Mouse (Mus musculus): ENCODE measurements around the gene Has3.
"Not testable (repeated sequence)": the region's sequence is repeated elsewhere in the genome, so short reads cannot be mapped to it uniquely, and the experiment has no call there.

Gene Has3

GRCm38 (mm10) chr8:106870051-106870450 lies at the start of gene Has3:
Has3 (plus strand) TSS chr8:106870242.
- no peak for DNase-seq (ENCODE audit: low read depth, low spot score)

- no peak for DNase-seq (ENCODE audit: low read depth, low spot score)
Observed at GRCm38 (mm10) chr8:106820553-106821515, 49.2 kb upstream of the Has3 start.

GRCm38 (mm10) chr8:106828921-106829320 lies 41.1 kb upstream of the Has3 start:
- no peak for DNase-seq (ENCODE audit: low read depth, low spot score)

GRCm38 (mm10) chr8:106829526-106830045 lies 40.5 kb upstream of the Has3 start:
- DNase-seq (ENCODE audit: low read depth, low spot score): no peak

GRCm38 (mm10) chr8:106834899-106835298 lies 35.1 kb upstream of the Has3 start:
- no peak for DNase-seq (ENCODE audit: low read depth, low spot score)

- no peak for DNase-seq (ENCODE audit: low read depth, low spot score)
Observed at GRCm38 (mm10) chr8:106836525-106836924, 33.5 kb upstream of the Has3 start.

GRCm38 (mm10) chr8:106838803-106839202 lies 31.2 kb upstream of the Has3 start:
- DNase-seq (ENCODE audit: low read depth, low spot score): no peak

- no peak for DNase-seq (ENCODE audit: low read depth, low spot score)
Observed at GRCm38 (mm10) chr8:106839209-106840001, 30.6 kb upstream of the Has3 start.

GRCm38 (mm10) chr8:106850034-106850433 lies 20.0 kb upstream of the Has3 start:
- no peak for DNase-seq (ENCODE audit: low read depth, low spot score)

- DNase-seq (ENCODE audit: low read depth, low spot score): peak; percentile 39
Observed at GRCm38 (mm10) chr8:106854534-106855241, 15.4 kb upstream of the Has3 start.

GRCm38 (mm10) chr8:106855242-106855562 lies 14.8 kb upstream of the Has3 start:
- DNase-seq (ENCODE audit: low read depth, low spot score): no peak

- no peak for DNase-seq (ENCODE audit: low read depth, low spot score)
Observed at GRCm38 (mm10) chr8:106862845-106863244, 7.2 kb upstream of the Has3 start.

- DNase-seq (ENCODE audit: low read depth, low spot score): no peak
Observed at GRCm38 (mm10) chr8:106865354-106865753, 4.7 kb upstream of the Has3 start.

- no peak for DNase-seq (ENCODE audit: low read depth, low spot score)
Observed at GRCm38 (mm10) chr8:106870537-106871327, 690 bp downstream of the Has3 start.

- DNase-seq (ENCODE audit: low read depth, low spot score): no peak
Observed at GRCm38 (mm10) chr8:106871328-106871926, 1.4 kb downstream of the Has3 start.

- no peak for DNase-seq (ENCODE audit: low read depth, low spot score)
Observed at GRCm38 (mm10) chr8:106871931-106872371, 1.9 kb downstream of the Has3 start.

GRCm38 (mm10) chr8:106872454-106873034 lies 2.5 kb downstream of the Has3 start:
- DNase-seq (ENCODE audit: low read depth, low spot score): no peak

GRCm38 (mm10) chr8:106880121-106880707 lies 10.2 kb downstream of the Has3 start:
- DNase-seq (ENCODE audit: low read depth, low spot score): no peak

- not testable (repeated sequence) for DNase-seq (ENCODE audit: low read depth, low spot score)
Observed at GRCm38 (mm10) chr8:106884094-106884493, 14.1 kb downstream of the Has3 start.

Data from retina, adult 2 months (tissue).